Mouse (Mus musculus) spleen, postnatal 10 days (tissue): ENCODE results near the gene Sec11a.

Experiments used
- DNase-seq, 2 experiments: peaks; one replicate each; pipeline ENCODE4 v3.0.0; 2021 to 2022; ENCODE audit warnings: low spot score in 2 of 2

Sec11a gene

DNA sequence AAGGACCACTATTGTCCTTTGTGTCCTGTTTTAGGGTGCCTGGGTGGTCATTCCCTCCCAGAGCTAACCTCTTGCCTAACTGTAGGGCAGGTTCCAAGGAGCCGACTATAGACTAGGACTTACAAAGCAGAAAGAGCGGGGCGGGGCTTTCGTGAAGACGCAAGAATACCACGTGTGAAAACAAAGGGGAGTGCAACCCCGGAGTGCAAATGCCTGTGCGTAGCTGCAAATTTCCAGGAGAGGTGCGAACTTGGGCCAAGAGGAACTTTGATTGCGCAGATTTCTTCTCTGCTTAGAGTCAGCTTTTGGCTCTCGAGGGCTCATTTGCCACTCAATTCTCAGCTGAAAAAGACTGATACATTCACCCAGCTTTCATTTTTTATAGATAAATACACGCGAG is 87.4 kb downstream of the Sec11a start:
- peak; percentile 29 to 69 for DNase-seq

DNA sequence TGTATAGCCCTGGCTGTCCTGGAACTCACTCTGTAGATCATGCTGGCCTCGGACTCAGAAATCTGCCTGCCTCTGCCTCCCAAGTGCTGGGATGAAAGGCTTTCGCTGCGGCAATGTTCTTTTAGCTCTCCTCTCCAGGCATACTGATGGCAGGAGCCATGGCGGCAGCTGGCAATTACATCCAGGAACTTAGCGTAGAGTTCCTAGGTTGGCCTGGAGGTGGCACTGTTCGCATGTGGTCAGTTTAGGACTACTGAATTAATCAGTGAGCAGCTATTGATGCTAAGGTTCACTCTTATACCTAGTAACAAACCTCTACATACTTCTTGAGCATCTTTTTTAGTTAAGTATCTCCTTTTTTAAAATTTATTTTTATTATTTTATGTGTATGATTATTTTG is 90.4 kb downstream of the Sec11a start:
- DNase-seq, result peak; percentile 63 to 85

DNA sequence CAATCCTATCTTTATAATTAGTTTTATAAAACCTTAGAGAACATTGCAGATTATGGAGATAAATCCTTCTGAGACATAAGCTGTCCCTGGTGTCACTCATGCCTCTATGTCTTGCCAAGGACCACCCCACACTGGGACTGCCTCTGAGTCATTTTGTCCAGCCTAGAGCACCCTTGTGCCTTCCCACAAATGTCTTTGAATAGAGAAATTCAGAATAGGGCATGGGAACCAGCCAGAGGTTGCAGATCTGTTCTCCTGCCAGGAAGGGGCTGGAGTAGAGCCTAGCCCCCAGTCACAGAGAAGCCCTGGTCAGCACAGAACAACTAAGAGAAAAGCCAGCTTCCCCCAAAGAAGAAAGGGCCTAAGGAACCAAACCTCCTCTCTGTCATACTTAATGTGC is 92.3 kb downstream of the Sec11a start:
- no peak for DNase-seq
